Mouse (Mus musculus) c-Kit-positive CD71-negative TER-119-negative erythroid progenitor cells, embryonic 14.5 days (primary cell): ENCODE data around the gene Chd1l.

ENCODE experiments used
- DNase-seq: peaks from one replicate; pipeline ENCODE4 v3.0.0-alpha.2; 2013; ENCODE audit warnings: low read depth

Gene Chd1l

DNA sequence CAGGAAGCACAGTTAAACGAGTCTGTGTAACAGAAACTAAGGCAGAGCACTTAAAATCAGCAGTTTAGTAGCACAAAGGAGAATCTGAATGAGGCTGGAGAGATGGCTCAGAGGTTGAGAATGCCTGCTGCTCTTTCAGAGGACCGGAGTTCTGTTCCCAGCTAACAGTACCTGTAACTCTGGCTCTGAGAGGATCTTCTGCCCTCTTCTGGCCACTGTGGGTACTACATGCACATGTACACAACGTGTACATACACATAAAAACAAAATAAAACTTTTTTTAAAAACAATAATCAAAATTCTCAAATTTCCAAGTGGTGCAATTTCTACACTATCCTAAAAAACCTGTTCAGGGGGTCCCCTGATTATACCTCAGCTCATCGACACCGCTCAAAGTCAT lies 85.2 kb downstream of the Chd1l start:
- DNase-seq, result peak; percentile 4

DNA sequence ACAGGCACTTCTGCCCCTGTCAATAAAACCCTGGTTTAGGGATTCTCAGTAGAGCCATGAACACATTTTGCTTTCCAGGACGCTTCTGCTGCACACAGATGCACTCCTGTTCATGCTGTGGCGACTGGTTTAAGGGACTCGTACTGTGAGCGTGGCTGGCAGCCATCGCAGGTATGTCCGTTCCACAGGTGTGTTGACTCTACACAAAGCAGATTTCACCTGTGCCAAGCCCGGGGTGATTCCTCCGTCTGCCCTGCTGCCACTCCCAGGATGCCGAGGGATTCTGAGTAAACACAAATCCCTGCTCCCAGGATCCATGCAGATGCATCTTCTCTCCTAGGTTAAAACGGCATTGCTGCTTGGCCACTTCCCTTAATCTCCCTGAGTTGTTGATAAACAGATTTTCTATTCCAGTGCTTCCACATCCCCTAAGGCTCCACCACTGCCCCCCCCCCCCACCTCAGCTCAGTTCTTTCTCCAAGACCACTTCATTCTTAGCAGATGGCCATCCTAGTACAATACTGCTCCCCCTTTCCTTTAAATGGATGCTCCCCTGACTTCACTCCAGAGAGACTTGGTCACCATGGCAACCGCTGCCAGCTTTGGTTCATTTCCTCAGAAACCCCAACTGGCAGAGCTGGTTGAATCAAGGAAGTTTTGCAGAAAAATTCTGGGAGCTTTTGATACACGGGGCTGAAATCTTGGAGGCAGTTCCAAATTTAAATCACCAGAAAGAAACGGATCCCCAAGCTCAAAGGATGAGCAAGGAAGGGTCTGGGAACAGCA lies 87.9 kb downstream of the Chd1l start:
- no peak for DNase-seq

- no peak for DNase-seq
Observed at GRCm38 (mm10) chr3:97519883-97520282, 90.1 kb downstream of the Chd1l start.

GRCm38 (mm10) chr3:97512296-97512695 lies 97.7 kb downstream of the Chd1l start:
- no peak for DNase-seq
